Mouse (Mus musculus): ENCODE data around the gene Rxfp1. TPM values are rescaled to one million over a fixed set of nuclear protein-coding genes. Genes with fewer than 3 reads are reported as not detected.
"Not testable (repeated sequence)": the region's sequence is repeated elsewhere in the genome, so short reads cannot be mapped to it uniquely, and the experiment has no call there.

The Rxfp1 gene
- 1 to 10 TPM; 1.6 to 1.7 TPM for total RNA-seq (2021)
- long read RNA-seq, experiment 1, partial matches to known transcripts: 0 of 1 reads
- long read RNA-seq, experiment 1, other reads (novel, unspliced or antisense): 1 of 1 reads
- long read RNA-seq, experiment 2, partial matches to known transcripts: 0 of 2 reads
- long read RNA-seq, experiment 2, other reads (novel, unspliced or antisense): 2 of 2 reads

GRCm38 (mm10) chr3:79737780-79738179 is at the start of gene Rxfp1:
Gene Rxfp1 (minus strand): TSS chr3:79737880.
- no peak for DNase-seq

- DNase-seq: peak; percentile 39 to 43
Observed at GRCm38 (mm10) chr3:79784362-79784736, 46.7 kb upstream of the Rxfp1 start.

GRCm38 (mm10) chr3:79783630-79784361 is 46.1 kb upstream of the Rxfp1 start:
- DNase-seq: peak; percentile 23 to 41

- peak; percentile 23 to 25 for DNase-seq
Observed at GRCm38 (mm10) chr3:79772701-79773100, 35.0 kb upstream of the Rxfp1 start.

GRCm38 (mm10) chr3:79753736-79754135 is 16.1 kb upstream of the Rxfp1 start:
- no peak for DNase-seq

- DNase-seq: no peak
Observed at GRCm38 (mm10) chr3:79746585-79746984, 8.9 kb upstream of the Rxfp1 start.

GRCm38 (mm10) chr3:79745101-79745500 is 7.4 kb upstream of the Rxfp1 start:
- DNase-seq: no peak

- DNase-seq: peak; percentile 14 to 50
Observed at GRCm38 (mm10) chr3:79744415-79744814, 6.7 kb upstream of the Rxfp1 start.

GRCm38 (mm10) chr3:79740351-79740750 is 2.7 kb upstream of the Rxfp1 start:
- DNase-seq: no peak

- no peak for DNase-seq
Observed at GRCm38 (mm10) chr3:79738451-79738850, 771 bp upstream of the Rxfp1 start.

- no peak for DNase-seq
Observed at GRCm38 (mm10) chr3:79726506-79727075, 11.1 kb downstream of the Rxfp1 start.

GRCm38 (mm10) chr3:79720756-79721484 is 16.8 kb downstream of the Rxfp1 start:
- no peak for DNase-seq

GRCm38 (mm10) chr3:79706436-79706835 is 31.2 kb downstream of the Rxfp1 start:
- DNase-seq: peak; percentile 26 to 28

GRCm38 (mm10) chr3:79703135-79703534 is 34.5 kb downstream of the Rxfp1 start:
- no peak for DNase-seq

- DNase-seq: no peak
Observed at GRCm38 (mm10) chr3:79691957-79692356, 45.7 kb downstream of the Rxfp1 start.

- DNase-seq: peak; percentile 76 to 84
Observed at GRCm38 (mm10) chr3:79690111-79690651, 47.5 kb downstream of the Rxfp1 start.

- not testable (repeated sequence) for DNase-seq
Observed at GRCm38 (mm10) chr3:79688101-79688500, 49.6 kb downstream of the Rxfp1 start.

GRCm38 (mm10) chr3:79683529-79683928 is 54.2 kb downstream of the Rxfp1 start:
- DNase-seq: no peak

- peak in 1 of 2 experiments; percentile 17 for DNase-seq
Observed at GRCm38 (mm10) chr3:79682351-79683132, 55.1 kb downstream of the Rxfp1 start.

- no peak for DNase-seq
Observed at GRCm38 (mm10) chr3:79676411-79676810, 61.3 kb downstream of the Rxfp1 start.

GRCm38 (mm10) chr3:79674641-79675040 is 63.0 kb downstream of the Rxfp1 start:
- DNase-seq: no peak

GRCm38 (mm10) chr3:79673082-79673481 is 64.6 kb downstream of the Rxfp1 start:
- DNase-seq: peak; percentile 37 to 83

All from heart, adult 18-20 months (tissue).